Mouse (Mus musculus): ENCODE data around the gene BC048403.
"Not testable (repeated sequence)": the region's sequence is repeated elsewhere in the genome, so short reads cannot be mapped to it uniquely, and the experiment has no call there.

Gene BC048403

GRCm38 (mm10) chr10:121756677-121757076, 16.9 kb downstream of the BC048403 start:
- DNase-seq (ENCODE audit: low spot score): no peak

DNA sequence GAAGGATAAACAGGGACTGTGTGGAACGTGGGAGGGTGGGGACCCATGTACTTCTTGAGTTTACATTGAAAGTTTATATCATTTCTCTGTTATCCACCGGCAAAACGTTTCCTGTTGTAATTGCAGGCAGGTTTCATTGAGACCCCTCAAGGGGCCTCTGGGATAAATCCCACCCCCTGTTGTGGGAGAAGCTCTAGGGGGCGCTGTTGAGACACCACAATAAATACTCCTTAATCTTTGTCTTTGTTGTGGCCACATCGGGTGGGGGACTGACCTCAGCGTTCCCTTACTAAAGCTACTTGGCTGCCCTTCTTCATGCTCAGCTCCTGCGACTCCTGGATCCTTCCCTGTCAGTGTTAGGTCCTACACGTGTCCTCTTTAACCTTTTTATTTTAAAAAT, 19.4 kb downstream of the BC048403 start:
- no peak for DNase-seq (ENCODE audit: low spot score)

- DNase-seq (ENCODE audit: low spot score): no peak
Measured at GRCm38 (mm10) chr10:121762141-121762540, 22.4 kb downstream of the BC048403 start.

- DNase-seq (ENCODE audit: low spot score): no peak
Measured at GRCm38 (mm10) chr10:121763191-121763590, 23.5 kb downstream of the BC048403 start.

DNA sequence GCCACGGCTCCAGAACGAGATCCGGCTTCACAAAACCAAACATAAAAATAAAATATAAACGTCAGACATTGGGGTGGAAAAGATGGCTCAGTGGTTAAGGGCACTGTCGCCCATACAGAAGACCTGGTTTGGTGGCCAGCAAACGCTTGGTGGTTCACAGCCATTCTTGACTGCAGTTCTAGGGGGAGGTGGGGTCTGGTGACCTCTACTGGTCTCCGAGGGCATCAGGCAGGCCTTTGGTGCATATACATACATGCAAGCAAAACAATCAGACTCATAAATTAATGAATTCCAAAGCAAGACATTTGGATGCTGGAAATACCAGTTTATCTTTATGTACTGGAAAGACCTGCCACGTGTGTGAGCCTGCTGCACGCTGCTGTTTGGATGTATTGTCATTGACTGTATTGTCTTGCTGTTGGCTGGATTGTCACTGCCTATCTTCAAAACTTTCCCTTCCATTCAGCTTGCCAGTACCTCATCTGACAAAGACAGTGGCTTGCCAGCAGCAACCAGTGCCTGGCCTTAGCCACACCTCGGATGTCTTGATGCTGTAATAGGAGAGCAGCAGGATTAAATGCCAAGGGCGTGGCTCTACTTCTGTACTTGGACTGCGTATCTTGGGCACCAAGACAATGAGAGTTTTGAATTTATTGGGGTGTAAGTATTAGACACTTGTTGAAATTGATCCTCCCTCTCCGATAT, 24.9 kb downstream of the BC048403 start:
- DNase-seq (ENCODE audit: low spot score): no peak

- no peak for DNase-seq (ENCODE audit: low spot score)
Measured at GRCm38 (mm10) chr10:121765174-121766057, 25.7 kb downstream of the BC048403 start.

DNA sequence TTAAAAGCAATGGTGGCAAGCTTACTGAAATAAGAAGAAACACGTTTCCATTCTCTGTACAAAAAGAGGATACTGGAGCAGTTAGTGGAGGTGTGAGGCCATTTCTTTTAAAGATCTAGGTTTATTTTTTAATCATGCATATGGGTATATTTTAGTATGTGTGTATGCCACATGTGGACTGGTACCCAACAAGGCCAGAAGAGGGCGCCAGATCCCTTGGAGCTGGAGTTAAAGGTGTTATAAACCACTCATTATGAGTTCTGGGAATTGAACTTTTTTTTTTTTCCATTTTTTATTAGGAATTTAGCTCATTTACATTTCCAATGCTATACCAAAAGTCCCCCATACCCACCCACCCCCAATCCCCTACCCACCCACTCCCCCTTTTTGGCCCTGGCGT, 27.6 kb downstream of the BC048403 start:
- not testable (repeated sequence) for DNase-seq (ENCODE audit: low spot score)

DNA sequence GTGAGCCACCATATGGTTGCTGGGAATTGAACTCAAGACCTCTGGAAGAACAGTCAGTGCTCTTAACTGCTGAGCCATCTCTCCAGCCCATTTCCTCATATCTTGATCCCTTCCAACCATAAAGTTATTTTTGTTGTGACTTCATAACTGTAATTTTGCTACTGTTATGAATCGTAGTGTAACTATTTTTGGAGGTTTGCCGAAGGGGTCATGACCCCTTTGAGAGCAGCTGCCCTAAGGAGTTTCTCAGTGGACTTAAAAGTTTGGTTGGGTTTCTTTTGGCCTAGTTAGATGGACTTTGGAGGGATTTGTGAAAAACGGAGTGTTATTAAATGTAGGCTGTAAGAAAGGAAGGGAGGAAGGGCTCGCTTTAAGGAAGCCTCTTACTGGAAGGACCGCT, 30.0 kb downstream of the BC048403 start:
- DNase-seq (ENCODE audit: low spot score): no peak

GRCm38 (mm10) chr10:121770624-121771577, 31.2 kb downstream of the BC048403 start:
- no peak for DNase-seq (ENCODE audit: low spot score)

- no peak for DNase-seq (ENCODE audit: low spot score)
Measured at GRCm38 (mm10) chr10:121773813-121774212, 34.1 kb downstream of the BC048403 start.

- DNase-seq (ENCODE audit: low spot score): no peak
Measured at GRCm38 (mm10) chr10:121775990-121776389, 36.3 kb downstream of the BC048403 start.

- peak; percentile 36 for DNase-seq (ENCODE audit: low spot score)
Measured at GRCm38 (mm10) chr10:121781159-121781558, 41.4 kb downstream of the BC048403 start.

GRCm38 (mm10) chr10:121788536-121788935, 48.8 kb downstream of the BC048403 start:
- DNase-seq (ENCODE audit: low spot score): no peak

GRCm38 (mm10) chr10:121790078-121790477, 50.3 kb downstream of the BC048403 start:
- DNase-seq (ENCODE audit: low spot score): no peak

DNA sequence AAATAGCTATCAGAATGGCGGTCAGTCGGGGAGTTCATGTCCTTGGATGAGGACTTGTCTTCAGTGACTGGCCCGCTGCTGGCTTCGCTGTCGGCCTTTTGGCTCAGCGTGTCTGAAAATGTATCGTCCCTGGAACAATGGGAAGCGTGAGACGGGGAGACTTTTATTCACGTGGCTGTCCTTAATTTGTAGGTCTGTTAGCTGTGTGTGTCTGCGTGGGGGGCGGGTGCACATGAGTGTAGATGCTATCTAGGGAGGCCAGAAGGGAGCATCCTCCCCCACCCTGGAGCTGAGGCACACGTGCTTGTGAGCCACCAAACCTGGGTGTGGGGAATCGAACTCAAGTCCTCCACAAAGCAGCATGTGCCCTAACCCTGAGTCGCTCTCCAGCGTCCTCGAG, 52.9 kb downstream of the BC048403 start:
- DNase-seq (ENCODE audit: low spot score): no peak

GRCm38 (mm10) chr10:121794486-121794885, 54.7 kb downstream of the BC048403 start:
- no peak for DNase-seq (ENCODE audit: low spot score)

- DNase-seq (ENCODE audit: low spot score): peak; percentile 57
Measured at GRCm38 (mm10) chr10:121796027-121796802, 56.5 kb downstream of the BC048403 start.

GRCm38 (mm10) chr10:121800041-121800440, 60.3 kb downstream of the BC048403 start:
- no peak for DNase-seq (ENCODE audit: low spot score)
